Comparison of ENCODE assay signal across 10 mouse cellular contexts in the genomic region with DNA sequence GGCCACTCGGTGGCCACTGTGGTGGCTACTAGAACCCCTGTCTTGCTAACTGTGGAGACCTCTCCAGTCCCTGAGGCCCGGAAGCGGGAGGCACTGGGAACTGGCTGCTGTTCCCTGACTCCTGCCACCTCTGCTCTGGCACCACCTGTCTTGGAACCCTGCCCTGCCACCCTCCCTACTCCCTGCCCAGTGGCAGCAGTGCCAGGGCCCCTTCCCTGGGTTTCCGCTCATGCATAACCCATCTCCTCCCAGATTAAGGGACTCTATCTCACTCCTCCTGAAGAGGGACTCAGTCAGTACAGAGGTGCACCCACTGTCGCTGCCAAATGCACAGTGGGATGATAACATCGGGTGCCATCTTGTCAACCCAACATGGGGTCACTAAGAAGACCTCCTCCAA. TPM values are rescaled to one million over a fixed set of nuclear protein-coding genes. Genes with fewer than 3 reads are reported as not detected.
A peak's percentile ranks its signal among the peaks of the same experiment; 100 is the strongest.
DNase-seq lines count a peak whose midpoint lies in the region; ATAC-seq and TF ChIP-seq lines count a peak whose summit lies in the region.
"Had no signal": no experiment of that assay in that cellular context is flagged by ENCODE, and none has a peak within 500 bp of the region (broad histone marks: within the 10 kb centered on the region; RNA-seq: fewer than 3 reads in every experiment).

No protein-coding gene starts in this region.

- peak; percentile 37 to 47 for DNase-seq in cerebellum, postnatal 10 days
- DNase-seq in cerebellum, postnatal 25 days: no peak
- DNase-seq in neural tube, embryonic 11.5 days (ENCODE audit: low spot score): no peak
- no peak for DNase-seq in neural tube, embryonic 10.5 days (ENCODE audit: extremely low spot score, low spot score)
- no peak for DNase-seq in stomach, postnatal 0 days (ENCODE audit: low spot score)
- DNase-seq in spleen, postnatal 36 days (ENCODE audit: low spot score in 2 of 2): no peak
- DNase-seq in embryo, embryonic 10 days (ENCODE audit: low spot score): no peak
- DNase-seq: liver had no signal

- ATAC-seq in neural tube, embryonic 11.5 days (ENCODE audit: insufficient read depth, low FRiP score, low TSS enrichment): no peak
- ATAC-seq in limb, embryonic 12.5 days (ENCODE audit: insufficient number of reproducible peaks, insufficient read depth, low FRiP score, low TSS enrichment, low read depth): no peak
- no peak for ATAC-seq in stomach, postnatal 0 days (ENCODE audit: low FRiP score, low TSS enrichment)

- TF ChIP-seq EP300 in stomach, postnatal 0 days (optimal IDR thresholded peaks at IDR 0.05): no peak

- no peak overlapping the region for H3K9ac ChIP-seq in neural tube, embryonic 11.5 days (ENCODE audit: low read length)
- no peak overlapping the region for H3K9ac ChIP-seq in limb, embryonic 12.5 days (replicated peaks)
- no peak overlapping the region for H3K9ac ChIP-seq in stomach, postnatal 0 days (ENCODE audit: low read length)

- peak overlapping the region; percentile 90 for H3K27ac ChIP-seq in neural tube, embryonic 11.5 days (ENCODE audit: low read depth, low read length)
- peak overlapping the region; percentile 14; the same call in 1 of the 2 replicates for H3K27ac ChIP-seq in limb, embryonic 12.5 days
- peak overlapping the region; percentile 3; the same call in 1 of the 2 replicates for H3K27ac ChIP-seq in stomach, postnatal 0 days (replicated peaks)

- H3K4me1 ChIP-seq in neural tube, embryonic 11.5 days (ENCODE audit: control insufficient read depth, insufficient read depth, low read length): peaks cover 14% of the 10 kb centered on the region
- peaks cover 15% of the 10 kb centered on the region for H3K4me1 ChIP-seq in limb, embryonic 12.5 days (replicated peaks)
- 0 out of 2 replicates have a peak, but pooled peaks cover 2% of the 10 kb centered on the region for H3K4me1 ChIP-seq in stomach, postnatal 0 days (replicated peaks; ENCODE audit: control insufficient read depth, insufficient read depth)

- no peaks in the 10 kb centered on the region for H3K36me3 ChIP-seq in neural tube, embryonic 11.5 days (ENCODE audit: control insufficient read depth, insufficient read depth, low read length)
- no peaks in the 10 kb centered on the region for H3K36me3 ChIP-seq in limb, embryonic 12.5 days
- H3K36me3 ChIP-seq in stomach, postnatal 0 days (ENCODE audit: control insufficient read depth, insufficient read depth, low read length): no peaks in the 10 kb centered on the region

- WGBS in neural tube, embryonic 11.5 days: 85% methylated on average over 6 of the region's 6 CpGs
- WGBS in limb, embryonic 12.5 days: 93% methylated on average over 6 of the region's 6 CpGs
- WGBS in stomach, postnatal 0 days: 78% methylated on average over 6 of the region's 6 CpGs

- H3K9me3 ChIP-seq in neural tube, embryonic 11.5 days (ENCODE audit: control insufficient read depth, low read length): no peaks in the 10 kb centered on the region
- H3K9me3 ChIP-seq in limb, embryonic 12.5 days: peaks cover 6% of the 10 kb centered on the region; the same call in 1 of the 2 replicates
- no peaks in the 10 kb centered on the region for H3K9me3 ChIP-seq in stomach, postnatal 0 days (ENCODE audit: control insufficient read depth, low read length)

- H3K4me3 ChIP-seq in neural tube, embryonic 11.5 days (ENCODE audit: low read depth, low read length): no peak overlapping the region
- H3K4me3 ChIP-seq in limb, embryonic 12.5 days (replicated peaks): no peak overlapping the region
- no peak overlapping the region for H3K4me3 ChIP-seq in stomach, postnatal 0 days (ENCODE audit: low read depth, low read length)
- H3K4me3 ChIP-seq: megakaryocyte, embryonic 14.5 days had no signal

- H3K4me2 ChIP-seq in neural tube, embryonic 11.5 days (ENCODE audit: low read depth): 0 out of 2 replicates have a peak overlapping the region, but pooled peaks have one; percentile 12
- no peak overlapping the region for H3K4me2 ChIP-seq in limb, embryonic 12.5 days
- no peak overlapping the region for H3K4me2 ChIP-seq in stomach, postnatal 0 days (replicated peaks; ENCODE audit: low read depth)

- H3K27me3 ChIP-seq in neural tube, embryonic 11.5 days (ENCODE audit: control insufficient read depth, insufficient read depth, low read length): no peaks in the 10 kb centered on the region
- H3K27me3 ChIP-seq in limb, embryonic 12.5 days: peaks cover 5% of the 10 kb centered on the region
- H3K27me3 ChIP-seq in stomach, postnatal 0 days (ENCODE audit: control insufficient read depth, insufficient read depth, low read length): no peaks in the 10 kb centered on the region

- TF ChIP-seq CTCF in stomach, postnatal 0 days (IDR thresholded peaks at IDR 0.05; ENCODE audit: low read depth): 0 out of 2 replicates have a peak, but pooled peaks have one; percentile 1

RNA-seq across cellular contexts. Expression of a gene that starts 27.4 kb away (rescaled TPM):
- 25.3 and 32.9 TPM in 2 replicates for polyA plus RNA-seq in neural tube, embryonic 11.5 days (2014; fragmentation: Nextera tagmentation; extraction: Ambion mirVana)
- polyA plus RNA-seq in limb, embryonic 12.5 days (2016; fragmentation: Nextera tagmentation; extraction: Ambion mirVana): 4.1 and 4.4 TPM in 2 replicates
- polyA plus RNA-seq in stomach, postnatal 0 days (2015; fragmentation: Nextera tagmentation; extraction: Ambion mirVana): 3.6 and 3.9 TPM in 2 replicates

RNA-seq across cellular contexts. Expression of a gene that starts 36.5 kb away (rescaled TPM):
- 27.3 and 28.8 TPM in 2 replicates for polyA plus RNA-seq in neural tube, embryonic 11.5 days (2014; fragmentation: Nextera tagmentation; extraction: Ambion mirVana)
- polyA plus RNA-seq in limb, embryonic 12.5 days (2016; fragmentation: Nextera tagmentation; extraction: Ambion mirVana): 53.7 and 55.5 TPM in 2 replicates
- 25.7 and 26.7 TPM in 2 replicates for polyA plus RNA-seq in stomach, postnatal 0 days (2015; fragmentation: Nextera tagmentation; extraction: Ambion mirVana)

RNA-seq across cellular contexts. Expression of a gene that starts 36.7 kb away (rescaled TPM):
- 0.38 and 0.49 TPM in 2 replicates for polyA plus RNA-seq in neural tube, embryonic 11.5 days (2014; fragmentation: Nextera tagmentation; extraction: Ambion mirVana)
- polyA plus RNA-seq in limb, embryonic 12.5 days (2016; fragmentation: Nextera tagmentation; extraction: Ambion mirVana): 0.68 and 0.76 TPM in 2 replicates
- polyA plus RNA-seq in stomach, postnatal 0 days (2015; fragmentation: Nextera tagmentation; extraction: Ambion mirVana): 0.23 and 0.27 TPM in 2 replicates

RNA-seq across cellular contexts. Expression of a gene that starts 51.4 kb away (rescaled TPM):
- polyA plus RNA-seq in neural tube, embryonic 11.5 days (2014; fragmentation: Nextera tagmentation; extraction: Ambion mirVana): 8.8 and 9.4 TPM in 2 replicates
- 4.1 and 8.4 TPM in 2 replicates for polyA plus RNA-seq in limb, embryonic 12.5 days (2016; fragmentation: Nextera tagmentation; extraction: Ambion mirVana)
- polyA plus RNA-seq in stomach, postnatal 0 days (2015; fragmentation: Nextera tagmentation; extraction: Ambion mirVana): 6.4 and 7.9 TPM in 2 replicates

RNA-seq across cellular contexts. Expression of a gene that starts 51.6 kb away (rescaled TPM):
- polyA plus RNA-seq in neural tube, embryonic 11.5 days (2014; fragmentation: Nextera tagmentation; extraction: Ambion mirVana): 301 and 311 TPM in 2 replicates
- 353 and 382 TPM in 2 replicates for polyA plus RNA-seq in limb, embryonic 12.5 days (2016; fragmentation: Nextera tagmentation; extraction: Ambion mirVana)
- 308 and 320 TPM in 2 replicates for polyA plus RNA-seq in stomach, postnatal 0 days (2015; fragmentation: Nextera tagmentation; extraction: Ambion mirVana)

Comparison
In these comparisons a context has a peak if more than half of its experiments do, and no peak if none do; other contexts are left out.
1. DNase-seq: peak in cerebellum, postnatal 10 days (2 of 2); none in cerebellum, postnatal 25 days (0 of 2), neural tube, embryonic 11.5 days (single experiment), neural tube, embryonic 10.5 days (single experiment), stomach, postnatal 0 days (single experiment), spleen, postnatal 36 days (0 of 2) and embryo, embryonic 10 days (single experiment).
2. H3K27ac ChIP-seq: peak in every context shown above with its lines; median percentile 90 in neural tube, embryonic 11.5 days; 14 in limb, embryonic 12.5 days; 3 in stomach, postnatal 0 days.